Mouse (Mus musculus) ES-Bruce4 (cell line): Measurements from ENCODE around the gene Ambra1. TPM values are rescaled to one million over a fixed set of nuclear protein-coding genes. Genes with fewer than 3 reads are reported as not detected.

ENCODE experiments used
- H3K27ac ChIP-seq: 2 replicates; pipeline ENCODE4 v1.5.1; 2012; ENCODE audit warnings: low read length, inconsistent platforms; ENCODE audit not compliant: insufficient read depth
- H3K27me3 ChIP-seq: 2 replicates; pipeline ENCODE4 v1.6.1; 2012; ENCODE audit warnings: mild to moderate bottlenecking, low read length, inconsistent platforms; ENCODE audit not compliant: control insufficient read depth, poor library complexity, insufficient read depth, severe bottlenecking
- H3K36me3 ChIP-seq: 2 replicates; pipeline ENCODE4 v1.6.1; 2012; ENCODE audit warnings: inconsistent platforms, mild to moderate bottlenecking, low read length, moderate library complexity; ENCODE audit not compliant: control insufficient read depth, poor library complexity, insufficient read depth, severe bottlenecking
- H3K4me1 ChIP-seq: one replicate; pipeline ENCODE4 v1.8.1; 2011; ENCODE audit warnings: low read length; ENCODE audit not compliant: control insufficient read depth, insufficient read depth
- H3K4me3 ChIP-seq: 2 replicates; pipeline ENCODE4 v1.5.1; 2011; ENCODE audit warnings: low read depth, mild to moderate bottlenecking, low read length
- H3K9ac ChIP-seq: 2 replicates; pipeline ENCODE4 v1.6.1; 2012; ENCODE audit warnings: low read depth, mild to moderate bottlenecking, inconsistent platforms; ENCODE audit not compliant: poor library complexity, severe bottlenecking
- H3K9me3 ChIP-seq: replicated peaks from 2 replicates; pipeline ENCODE4 v1.6.1; 2012; ENCODE audit warnings: mild to moderate bottlenecking, low read length, inconsistent platforms; ENCODE audit not compliant: control insufficient read depth, poor library complexity, insufficient read depth, severe bottlenecking
- CTCF ChIP-seq: IDR thresholded peaks from one replicate; pipeline ENCODE4 v1.8.1; 2011; ENCODE audit warnings: low read depth, low read length
- EP300 ChIP-seq: IDR thresholded peaks from 2 replicates; pipeline ENCODE4 v1.6.1; 2011; ENCODE audit warnings: low read depth, low read length; ENCODE audit not compliant: insufficient read depth
- POLR2A ChIP-seq: IDR thresholded peaks from one replicate; pipeline ENCODE4 v1.8.1; 2011; ENCODE audit warnings: low read length; ENCODE audit not compliant: insufficient read depth
- polyA plus RNA-seq: library from polyadenylated mRNA; stranded (reverse); fragments of >200 nt; gene quantifications from 2 replicates; pipeline ENCODE4 v1.2.4, GENCODE M21; 2011; ENCODE audit warnings: low read depth; ENCODE audit not compliant: missing spikeins, insufficient read depth, insufficient read length

Gene Ambra1
- polyA plus RNA-seq, 1 experiment: 43.1 TPM

DNA sequence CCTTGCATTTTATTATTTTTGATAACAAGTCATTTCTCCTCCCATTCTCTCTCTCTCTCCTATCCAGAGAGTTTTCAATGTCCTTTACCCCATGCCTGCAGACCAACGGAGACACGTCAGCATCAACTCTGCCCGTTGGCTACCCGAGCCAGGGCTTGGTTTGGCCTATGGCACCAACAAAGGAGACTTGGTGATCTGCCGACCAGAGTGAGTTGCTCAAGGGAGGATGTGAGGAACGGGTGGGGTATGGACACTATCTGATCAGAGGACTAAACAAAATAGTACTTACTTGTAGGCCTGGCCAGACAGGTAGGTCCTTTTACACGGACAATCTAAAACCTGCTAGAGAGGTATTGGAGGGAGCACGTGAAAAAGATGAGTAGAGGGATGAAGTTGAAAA lies 170.5 kb downstream of the Ambra1 start:
- Histone ChIP-seq H3K9ac (no peak overlapping the region), H3K27ac (no peak overlapping the region), H3K36me3 (peaks cover 4% of the 10 kb centered on the region; the same call in 1 of the 2 replicates), H3K9me3 (no peaks in the 10 kb centered on the region), H3K4me3 (no peak overlapping the region), H3K27me3 (no peaks in the 10 kb centered on the region), H3K4me1 (no peaks in the 10 kb centered on the region)
- no peak for TF ChIP-seq CTCF
- no peak for TF ChIP-seq EP300
- no peak for TF ChIP-seq POLR2A

DNA sequence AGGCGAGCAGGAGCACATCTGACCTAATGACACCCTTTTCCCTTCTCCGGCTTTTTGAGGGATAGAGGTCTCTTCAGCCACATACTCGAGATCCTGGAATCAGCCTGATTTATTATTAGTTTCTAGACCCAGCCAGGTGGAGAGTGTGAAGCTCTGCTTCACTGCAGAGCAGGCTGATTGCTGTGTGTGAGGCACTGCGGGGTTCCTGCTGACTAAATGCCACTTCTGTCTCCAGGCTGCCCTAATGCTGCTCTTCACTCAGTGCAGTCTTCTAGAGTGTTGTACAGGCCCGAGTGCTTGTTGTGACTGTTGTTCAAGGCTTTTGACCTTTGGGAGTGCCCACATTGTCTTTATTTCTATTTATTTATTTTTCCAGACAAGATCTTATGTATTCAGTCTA lies 172.4 kb downstream of the Ambra1 start:
- H3K4me1 ChIP-seq: no peaks in the 10 kb centered on the region
- H3K27ac ChIP-seq: no peak overlapping the region
- H3K36me3 ChIP-seq: peaks cover 4% of the 10 kb centered on the region; the same call in 1 of the 2 replicates
- H3K27me3 ChIP-seq: no peaks in the 10 kb centered on the region
- H3K9me3 ChIP-seq: no peaks in the 10 kb centered on the region
- H3K4me3 ChIP-seq: no peak overlapping the region
- TF ChIP-seq CTCF (no peak), POLR2A (no peak), EP300 (no peak)
- no peak overlapping the region for H3K9ac ChIP-seq

- Histone ChIP-seq H3K36me3 (peaks cover 4% of the 10 kb centered on the region; the same call in 1 of the 2 replicates), H3K4me3 (no peak overlapping the region), H3K9me3 (no peaks in the 10 kb centered on the region), H3K27ac (no peak overlapping the region), H3K9ac (no peak overlapping the region), H3K27me3 (no peaks in the 10 kb centered on the region), H3K4me1 (no peaks in the 10 kb centered on the region)
- TF ChIP-seq POLR2A: no peak
- no peak for TF ChIP-seq CTCF
- TF ChIP-seq EP300: no peak
Observed at GRCm38 (mm10) chr2:91903171-91903925, 173.4 kb downstream of the Ambra1 start.

DNA sequence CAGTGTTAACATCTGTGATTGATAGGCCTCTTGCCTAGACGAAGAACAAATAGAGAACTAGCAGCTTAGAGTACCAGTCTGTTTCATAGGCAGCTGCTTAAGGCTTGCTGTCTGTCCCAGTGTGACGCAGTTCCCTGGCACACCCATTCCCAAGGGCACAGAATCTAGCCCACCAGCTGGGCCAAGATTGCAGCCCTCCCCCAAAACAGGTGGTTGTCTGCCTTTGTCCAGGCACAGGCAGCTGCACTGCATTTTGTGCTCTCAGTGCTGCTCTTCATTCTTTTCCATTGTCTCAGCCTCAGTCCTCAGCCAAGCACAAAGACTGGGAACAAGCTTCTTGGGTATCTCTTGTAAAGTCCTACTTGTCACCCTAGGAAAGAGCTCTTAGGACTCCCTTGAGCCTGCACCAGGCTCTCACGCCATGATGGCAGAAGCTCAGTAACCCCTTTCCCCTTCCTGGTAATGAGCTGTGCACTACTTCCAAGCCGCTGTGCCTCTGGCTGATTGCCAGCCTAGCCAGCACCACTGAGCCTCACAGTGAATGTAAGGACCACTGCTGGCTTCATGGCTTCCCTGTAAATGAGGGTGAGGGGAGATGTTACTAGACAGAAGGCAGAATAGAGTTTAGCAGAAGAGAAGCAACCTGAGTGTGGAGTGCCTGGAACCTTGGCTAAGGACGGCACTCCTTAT lies 174.8 kb downstream of the Ambra1 start:
- TF ChIP-seq EP300: peak; percentile 46; the same call in 1 of the 2 replicates
- no peak for TF ChIP-seq CTCF
- Histone ChIP-seq H3K4me1 (no peaks in the 10 kb centered on the region), H3K27ac (no peak overlapping the region), H3K9ac (no peak overlapping the region), H3K27me3 (no peaks in the 10 kb centered on the region), H3K36me3 (0 out of 2 replicates have a peak, but pooled peaks cover 4% of the 10 kb centered on the region), H3K4me3 (no peak overlapping the region), H3K9me3 (no peaks in the 10 kb centered on the region)

DNA sequence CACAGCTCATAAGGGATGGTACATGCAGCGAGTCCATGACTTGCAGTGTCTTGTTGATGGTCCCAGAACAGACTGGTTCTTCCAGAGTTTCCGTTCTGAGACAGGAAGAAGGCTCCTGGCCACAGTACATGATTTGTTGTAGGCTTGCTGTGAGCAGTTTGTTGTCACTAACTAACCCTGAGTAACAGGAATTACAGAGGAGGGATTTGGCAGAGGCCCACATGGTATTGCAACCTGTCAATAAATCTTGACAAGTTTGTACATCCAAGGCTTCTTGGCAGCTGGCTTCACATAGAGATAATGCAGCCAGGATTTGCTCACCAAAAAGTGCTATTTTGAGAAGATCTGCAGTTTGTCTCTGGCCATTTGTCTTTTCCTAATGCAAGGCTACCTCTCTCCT lies 176.2 kb downstream of the Ambra1 start:
- no peak overlapping the region for H3K4me3 ChIP-seq
- 0 out of 2 replicates have a peak, but pooled peaks cover 5% of the 10 kb centered on the region for H3K36me3 ChIP-seq
- no peaks in the 10 kb centered on the region for H3K9me3 ChIP-seq
- no peaks in the 10 kb centered on the region for H3K4me1 ChIP-seq
- H3K27ac ChIP-seq: no peak overlapping the region
- TF ChIP-seq POLR2A (no peak), EP300 (no peak), CTCF (no peak)
- H3K9ac ChIP-seq: no peak overlapping the region
- H3K27me3 ChIP-seq: no peaks in the 10 kb centered on the region

DNA sequence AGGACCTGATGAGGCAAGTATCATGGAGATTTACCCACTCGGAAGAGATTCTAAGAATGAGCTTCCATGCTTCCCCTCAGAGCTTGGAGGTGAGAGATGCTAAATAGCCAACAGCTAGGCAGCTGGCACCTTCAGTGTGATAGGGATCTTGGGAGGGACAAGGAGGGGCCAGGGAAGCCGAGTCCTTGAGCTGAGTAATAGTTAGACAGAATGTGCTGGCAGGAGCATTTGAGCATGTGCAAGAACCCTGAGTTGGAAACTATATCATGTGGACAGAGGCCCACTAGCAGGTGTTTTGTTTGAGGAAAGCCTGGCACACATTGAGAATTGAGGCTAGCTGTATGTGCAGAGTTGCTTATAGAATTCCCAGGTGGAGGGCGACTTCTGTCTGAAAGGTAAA lies 182.7 kb downstream of the Ambra1 start:
- H3K27ac ChIP-seq: no peak overlapping the region
- H3K4me3 ChIP-seq: no peak overlapping the region
- TF ChIP-seq EP300 (no peak), CTCF (no peak), POLR2A (no peak)
- no peak overlapping the region for H3K9ac ChIP-seq
- peaks cover 2% of the 10 kb centered on the region for H3K4me1 ChIP-seq
- no peaks in the 10 kb centered on the region for H3K9me3 ChIP-seq
- peaks cover 13% of the 10 kb centered on the region; the same call in 1 of the 2 replicates for H3K36me3 ChIP-seq
- no peaks in the 10 kb centered on the region for H3K27me3 ChIP-seq
